Mouse (Mus musculus) midbrain, embryonic 16.5 days (tissue): Measurements from ENCODE around the gene Neo1. TPM values are rescaled to one million over a fixed set of nuclear protein-coding genes. Genes with fewer than 3 reads are reported as not detected.

Experiments used
- ATAC-seq: fragments of 200-750 bp; cut with Nextera tagmentation; 2 replicates; pipeline ENCODE4 v1.8.0; 2017; ENCODE audit warnings: moderate TSS enrichment
- H3K27ac ChIP-seq: fragments of 300-500 bp; sonication (generic); 2 replicates; pipeline ENCODE4 v1.5.1; 2014; ENCODE audit warnings: mild to moderate bottlenecking, low read length, mixed read lengths
- H3K27me3 ChIP-seq: fragments of 300-500 bp; sonication (generic); 2 replicates; pipeline ENCODE4 v1.6.1; 2014; ENCODE audit warnings: low read depth, low read length, mixed read lengths; ENCODE audit not compliant: control insufficient read depth, insufficient read depth
- H3K36me3 ChIP-seq: fragments of 300-500 bp; sonication (generic); 2 replicates; pipeline ENCODE4 v1.6.1; 2014; ENCODE audit warnings: mild to moderate bottlenecking, low read length, moderate library complexity, mixed read lengths; ENCODE audit not compliant: control insufficient read depth, insufficient read depth
- H3K4me1 ChIP-seq: fragments of 300-500 bp; sonication (generic); 2 replicates; pipeline ENCODE4 v1.6.1; 2014; ENCODE audit warnings: mild to moderate bottlenecking, low read length, mixed read lengths; ENCODE audit not compliant: control insufficient read depth, insufficient read depth
- H3K4me2 ChIP-seq: fragments of 300-500 bp; sonication (generic); 2 replicates; pipeline ENCODE4 v1.6.1; 2014; ENCODE audit warnings: mild to moderate bottlenecking, low read length, mixed read lengths
- H3K4me3 ChIP-seq: fragments of 300-500 bp; sonication (generic); 2 replicates; pipeline ENCODE4 v1.5.1; 2014; ENCODE audit warnings: low read depth, mild to moderate bottlenecking, low read length, moderate library complexity, mixed read lengths
- H3K9ac ChIP-seq: fragments of 300-500 bp; sonication (generic); 2 replicates; pipeline ENCODE4 v1.6.1; 2014; ENCODE audit warnings: low read depth, low read length, mixed read lengths
- H3K9me3 ChIP-seq: fragments of 300-500 bp; sonication (generic); replicated peaks from 2 replicates; pipeline ENCODE4 v1.6.1; 2014; ENCODE audit warnings: mild to moderate bottlenecking, low read length, mixed read lengths; ENCODE audit not compliant: control insufficient read depth, poor library complexity, severe bottlenecking
- WGBS: fragments of 180-500 bp; shearing (Covaris S2); extraction: QIAGEN DNeasy Blood & Tissue Kit; methylation state at CpG from one replicate; pipeline ENCODE4 v1.1.7; 2014; 5-methylcytosine and 5-hydroxymethylcytosine counted together
- polyA plus RNA-seq: library from polyadenylated mRNA; unstranded; fragments of >200 nt; fragmentation: Nextera tagmentation; extraction: Ambion mirVana; gene quantifications from 2 replicates; pipeline ENCODE4 v1.2.1, GENCODE M21; 2015

Gene Neo1
- polyA plus RNA-seq, 1 experiment from 2014 or later = 48.6 TPM

DNA sequence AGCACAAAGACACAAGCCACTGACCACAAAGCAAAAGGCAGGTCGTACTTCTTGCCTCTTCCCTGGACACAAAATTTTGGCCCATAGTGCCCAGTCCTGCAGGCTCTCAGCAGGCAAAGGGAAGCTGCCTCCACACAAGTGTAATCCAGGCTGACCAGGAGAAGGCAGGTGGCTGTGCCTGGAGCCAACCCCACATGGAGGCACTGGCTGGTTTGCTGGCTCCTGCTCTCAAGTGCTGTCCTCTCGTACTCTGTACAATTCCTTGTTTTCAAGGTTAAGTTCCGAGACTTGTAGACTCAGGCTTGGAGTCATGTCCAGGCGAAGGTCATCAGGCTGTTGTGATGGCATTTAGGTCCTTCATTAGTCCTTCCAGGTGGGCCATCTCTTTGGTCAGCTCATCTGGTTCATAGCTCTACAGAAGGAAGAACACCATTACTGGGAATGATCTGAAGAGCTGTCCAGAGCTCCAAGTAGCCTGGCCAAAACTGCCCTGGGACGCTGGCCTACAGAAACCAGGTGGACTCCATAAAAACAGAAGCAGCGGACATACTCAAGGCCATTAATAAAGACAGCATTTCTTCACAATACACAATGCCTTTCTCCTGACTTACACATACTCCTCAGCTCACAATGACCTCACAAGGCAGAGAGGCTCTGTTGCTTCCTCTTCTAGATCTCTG, 159.2 kb downstream of the Neo1 start:
- no peak overlapping the region for H3K4me3 ChIP-seq
- H3K27me3 ChIP-seq = no peaks in the 10 kb centered on the region
- H3K4me1 ChIP-seq = no peaks in the 10 kb centered on the region
- no peak overlapping the region for H3K27ac ChIP-seq
- H3K36me3 ChIP-seq = peaks cover 20% of the 10 kb centered on the region
- no peak for ATAC-seq
- 94% methylated on average over 6 of the region's 6 CpGs for WGBS
- H3K4me2 ChIP-seq = no peak overlapping the region
- H3K9ac ChIP-seq = no peak overlapping the region
- no peaks in the 10 kb centered on the region for H3K9me3 ChIP-seq

DNA sequence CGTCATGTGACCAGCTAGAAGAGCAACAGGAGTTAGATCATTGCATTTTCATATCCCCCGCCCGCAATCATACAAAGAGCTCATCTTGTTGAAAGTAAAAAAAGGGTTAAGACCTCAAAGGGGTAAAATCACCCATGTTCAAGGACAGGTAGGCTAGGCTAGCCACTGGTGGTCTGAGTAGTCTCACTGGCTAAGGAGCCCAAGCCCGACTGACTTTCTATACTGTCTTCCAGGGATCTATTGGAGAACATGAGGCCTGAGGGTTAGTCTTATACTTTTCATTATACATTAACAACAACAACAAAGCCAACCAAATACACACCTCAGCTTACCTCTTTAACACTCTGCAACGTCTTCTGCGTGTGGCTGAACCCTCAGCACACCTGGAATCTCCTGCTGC, 160.8 kb downstream of the Neo1 start:
- no peaks in the 10 kb centered on the region for H3K27me3 ChIP-seq
- H3K4me1 ChIP-seq = no peaks in the 10 kb centered on the region
- no peak overlapping the region for H3K27ac ChIP-seq
- no peaks in the 10 kb centered on the region for H3K9me3 ChIP-seq
- H3K9ac ChIP-seq = no peak overlapping the region
- WGBS = 92% methylated on average over 6 of the region's 6 CpGs
- H3K36me3 ChIP-seq = peaks cover 19% of the 10 kb centered on the region
- no peak overlapping the region for H3K4me3 ChIP-seq
- ATAC-seq = no peak
- H3K4me2 ChIP-seq = no peak overlapping the region

DNA sequence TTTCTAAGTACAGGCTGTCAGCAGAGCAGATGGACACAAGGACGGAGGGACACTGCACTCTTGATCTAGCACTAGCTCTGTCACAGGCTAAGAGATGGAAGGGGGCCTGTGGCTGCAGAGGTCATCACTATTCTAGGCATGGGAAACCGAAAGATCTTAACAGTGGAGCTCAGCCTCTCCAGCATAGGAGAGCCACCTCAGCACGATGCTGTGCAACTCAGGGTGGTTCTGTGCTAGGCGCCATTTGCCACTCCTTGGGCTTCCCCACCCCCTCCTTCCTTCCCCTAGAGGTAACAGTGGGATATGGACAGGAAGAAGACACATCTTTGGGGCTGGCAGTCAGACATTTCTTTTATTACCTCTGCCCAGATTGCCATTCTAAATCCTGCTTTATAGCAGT, 161.9 kb downstream of the Neo1 start:
- Histone ChIP-seq H3K4me1 (no peaks in the 10 kb centered on the region), H3K4me2 (no peak overlapping the region), H3K36me3 (peaks cover 13% of the 10 kb centered on the region), H3K27me3 (no peaks in the 10 kb centered on the region), H3K4me3 (no peak overlapping the region), H3K9ac (no peak overlapping the region), H3K9me3 (no peaks in the 10 kb centered on the region), H3K27ac (no peak overlapping the region)
- 89% methylated on average over 4 of the region's 4 CpGs for WGBS
- ATAC-seq = peak; percentile 64; the same call in 1 of the 2 replicates

DNA sequence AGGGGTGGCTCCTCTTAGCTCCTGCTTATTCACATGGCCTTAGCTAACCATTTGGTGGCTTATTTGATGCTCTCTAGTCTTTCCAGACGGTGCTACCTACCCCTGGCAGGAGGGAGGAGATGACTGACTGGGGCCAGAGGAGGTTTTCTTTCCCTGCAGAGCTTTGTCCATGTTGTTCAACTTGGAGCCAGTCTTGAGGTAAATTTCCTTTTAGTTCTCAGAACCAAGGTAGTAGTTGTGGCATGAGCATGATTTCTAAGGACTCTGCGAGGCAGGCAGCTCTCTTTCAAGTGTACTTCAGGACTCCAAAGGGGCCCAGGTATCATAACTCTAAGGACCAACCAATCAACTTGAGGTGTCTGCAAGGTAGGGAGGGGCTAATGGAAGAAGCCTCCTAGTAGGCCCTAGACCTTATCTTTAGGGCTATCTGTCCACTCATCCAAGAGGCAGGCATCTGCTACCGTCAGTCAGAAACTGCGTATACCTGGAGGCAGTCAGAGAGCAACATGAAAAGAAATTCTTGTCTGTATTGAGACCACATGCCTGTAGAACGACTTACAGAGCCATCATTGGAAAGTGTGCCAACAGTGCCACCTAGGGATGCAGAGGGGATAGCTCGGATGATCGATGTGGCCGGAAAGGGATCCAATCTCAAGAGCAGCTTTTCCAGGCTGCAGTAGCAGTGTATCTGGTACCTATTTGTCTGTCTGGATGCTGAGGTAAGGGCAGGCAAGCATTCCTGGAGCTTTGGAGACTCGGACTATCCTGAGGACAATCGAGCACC, 162.5 kb downstream of the Neo1 start:
- Histone ChIP-seq H3K4me1 (no peaks in the 10 kb centered on the region), H3K4me2 (no peak overlapping the region), H3K27ac (no peak overlapping the region), H3K27me3 (no peaks in the 10 kb centered on the region), H3K4me3 (no peak overlapping the region), H3K9ac (no peak overlapping the region), H3K36me3 (peaks cover 13% of the 10 kb centered on the region), H3K9me3 (no peaks in the 10 kb centered on the region)
- peak; percentile 80 for ATAC-seq
- WGBS = 41% methylated on average over 10 of the region's 10 CpGs

DNA sequence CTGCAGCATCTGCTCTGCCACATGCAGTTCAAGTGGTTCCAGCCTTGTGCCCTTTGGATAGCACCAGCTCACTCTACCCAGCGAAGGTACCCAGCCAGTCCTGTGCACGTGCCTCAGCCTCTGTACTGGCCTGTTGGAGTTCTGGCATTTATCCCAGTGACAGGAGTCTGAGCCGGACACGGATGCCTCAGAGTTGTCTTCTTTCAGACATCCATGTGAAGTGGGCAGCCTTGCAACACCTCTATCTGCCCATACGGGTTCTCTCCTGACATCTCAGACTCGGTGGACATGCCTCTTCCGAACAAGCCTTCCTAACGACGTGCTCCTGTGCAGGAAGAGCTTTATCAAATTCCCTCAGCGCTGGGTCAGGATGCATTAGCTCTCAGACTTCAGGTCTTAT, 165.1 kb downstream of the Neo1 start:
- Histone ChIP-seq H3K36me3 (0 out of 2 replicates have a peak, but pooled peaks cover 2% of the 10 kb centered on the region), H3K9me3 (no peaks in the 10 kb centered on the region), H3K4me1 (no peaks in the 10 kb centered on the region), H3K9ac (no peak overlapping the region), H3K4me3 (no peak overlapping the region), H3K27me3 (no peaks in the 10 kb centered on the region), H3K27ac (no peak overlapping the region), H3K4me2 (no peak overlapping the region)
- 86% methylated on average over 10 of the region's 10 CpGs for WGBS
- no peak for ATAC-seq

DNA sequence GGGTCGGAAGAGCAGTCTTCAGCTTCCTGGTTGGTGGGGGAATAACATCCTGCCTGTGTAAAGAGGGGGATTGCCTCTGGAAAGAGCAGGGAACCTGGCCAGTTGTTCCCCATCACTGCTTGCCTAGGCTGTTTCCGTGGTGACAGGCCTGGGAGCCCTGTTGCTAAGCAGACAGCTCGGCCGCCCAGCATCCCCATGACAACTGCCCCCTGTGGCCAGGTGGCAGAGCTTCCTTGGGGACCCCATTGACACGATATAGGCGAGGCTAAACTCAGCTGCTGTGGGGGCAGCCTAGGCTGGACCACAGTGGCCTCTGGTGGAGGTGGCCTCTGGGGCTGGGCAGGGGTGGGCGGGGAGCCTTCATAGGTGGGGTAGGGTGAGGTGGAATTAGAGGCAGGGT, 172.4 kb downstream of the Neo1 start:
- 21% methylated on average over 7 of the region's 7 CpGs for WGBS
- Histone ChIP-seq H3K4me2 (no peak overlapping the region), H3K9me3 (no peaks in the 10 kb centered on the region), H3K27ac (peak overlapping the region; percentile 50), H3K4me3 (no peak overlapping the region), H3K9ac (no peak overlapping the region), H3K36me3 (peaks cover 10% of the 10 kb centered on the region), H3K4me1 (peaks cover 6% of the 10 kb centered on the region; the same call in 1 of the 2 replicates), H3K27me3 (no peaks in the 10 kb centered on the region)
- peak; percentile 71 for ATAC-seq

DNA sequence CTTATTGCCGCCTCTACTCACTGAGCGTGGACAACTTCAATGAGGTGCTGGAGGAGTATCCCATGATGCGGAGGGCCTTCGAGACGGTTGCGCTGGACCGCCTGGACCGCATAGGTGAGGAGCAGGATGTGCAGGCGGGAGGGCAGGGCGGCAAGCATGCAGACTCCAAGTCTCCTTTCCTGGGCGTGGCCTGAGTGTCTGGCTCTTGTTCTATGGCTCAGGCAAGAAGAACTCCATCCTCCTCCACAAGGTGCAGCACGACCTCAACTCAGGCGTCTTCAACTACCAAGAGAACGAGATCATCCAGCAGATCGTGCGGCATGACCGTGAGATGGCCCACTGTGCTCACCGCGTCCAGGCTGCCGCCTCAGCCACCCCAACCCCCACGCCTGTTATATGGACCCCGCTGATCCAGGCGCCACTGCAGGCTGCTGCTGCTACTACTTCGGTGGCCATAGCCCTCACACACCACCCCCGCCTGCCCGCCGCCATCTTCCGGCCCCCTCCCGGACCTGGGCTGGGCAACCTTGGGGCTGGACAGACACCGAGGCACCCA, 177.1 kb downstream of the Neo1 start:
- ATAC-seq = no peak
- H3K4me1 ChIP-seq = peaks cover 6% of the 10 kb centered on the region; the same call in 1 of the 2 replicates
- 38% methylated on average over 30 of the region's 30 CpGs for WGBS
- no peaks in the 10 kb centered on the region for H3K27me3 ChIP-seq
- no peak overlapping the region for H3K27ac ChIP-seq
- H3K9ac ChIP-seq = no peak overlapping the region
- H3K4me2 ChIP-seq = no peak overlapping the region
- H3K9me3 ChIP-seq = no peaks in the 10 kb centered on the region
- peaks cover 21% of the 10 kb centered on the region for H3K36me3 ChIP-seq
- H3K4me3 ChIP-seq = no peak overlapping the region

DNA sequence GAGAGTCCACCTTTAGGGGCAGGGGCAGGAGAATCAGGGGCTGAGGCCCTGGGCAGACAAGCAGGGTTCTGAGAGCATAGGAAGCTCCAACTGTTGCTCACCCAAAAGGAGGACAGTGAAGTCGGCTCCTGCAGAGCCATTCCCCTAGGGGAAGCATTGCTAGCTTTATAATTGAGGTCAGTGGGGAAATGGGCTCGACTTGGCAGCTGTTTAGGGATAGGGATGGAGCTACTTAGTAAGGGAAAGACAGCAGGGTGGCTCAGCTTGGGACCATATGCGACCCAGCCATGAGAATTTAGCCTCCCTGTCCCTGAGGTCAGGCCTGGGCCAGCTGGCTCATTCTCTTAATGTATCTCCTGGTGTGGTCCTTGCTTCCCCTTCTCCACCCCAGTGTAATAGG, 181.3 kb downstream of the Neo1 start:
- H3K4me1 ChIP-seq = 0 out of 2 replicates have a peak, but pooled peaks cover 4% of the 10 kb centered on the region
- no peaks in the 10 kb centered on the region for H3K27me3 ChIP-seq
- peaks cover 20% of the 10 kb centered on the region for H3K36me3 ChIP-seq
- WGBS = 39% methylated on average over 3 of the region's 3 CpGs
- no peak overlapping the region for H3K4me3 ChIP-seq
- no peaks in the 10 kb centered on the region for H3K9me3 ChIP-seq
- H3K4me2 ChIP-seq = no peak overlapping the region
- ATAC-seq = no peak
- no peak overlapping the region for H3K9ac ChIP-seq
- H3K27ac ChIP-seq = no peak overlapping the region
